Mouse (Mus musculus): ENCODE measurements at regions not wholly inside any gene's neighbourhood (a gene's known extent, or its start where the extent isn't known, plus 50 kb on each side); places are given as distances from the start of the nearest gene placed in this dataset.

DNA sequence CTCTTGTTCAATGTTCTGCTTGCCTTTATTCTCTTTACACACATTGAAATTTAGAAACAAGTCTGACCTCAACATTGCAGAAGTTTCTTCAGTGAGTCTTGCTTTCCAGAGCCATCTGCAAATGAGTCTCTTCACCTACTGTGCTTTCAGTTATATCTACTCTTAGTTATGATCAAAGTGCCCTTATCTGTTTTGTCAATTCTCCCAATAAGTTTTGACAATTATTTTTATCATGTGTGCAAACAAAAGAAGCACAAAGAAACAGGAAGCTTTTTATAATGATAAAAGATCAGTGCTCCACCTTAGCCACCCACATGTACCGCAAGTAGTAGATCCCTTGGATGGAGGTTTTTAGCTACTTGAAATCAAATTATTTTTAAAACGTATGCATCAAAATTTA is 1322.8 kb upstream of the Zeb2 start:
- TF ChIP-seq CTCF (IDR thresholded peaks at IDR 0.05; ENCODE audit: low read depth) (no peak), EP300 (IDR thresholded peaks at IDR 0.05; ENCODE audit: low read depth) (no peak)
- Histone ChIP-seq H3K27ac (ENCODE audit: low read depth) (no peak overlapping the region), H3K4me3 (ENCODE audit: low read depth, low read length) (no peak overlapping the region), H3K4me2 (ENCODE audit: low read depth, low read length) (no peak overlapping the region), H3K27me3 (ENCODE audit: control insufficient read depth, insufficient read depth, low read length) (no peaks in the 10 kb centered on the region), H3K4me1 (ENCODE audit: control insufficient read depth, insufficient read depth) (peaks cover 12% of the 10 kb centered on the region), H3K36me3 (replicated peaks; ENCODE audit: control insufficient read depth, insufficient read depth, low read length) (no peaks in the 10 kb centered on the region), H3K9me3 (replicated peaks; ENCODE audit: control insufficient read depth, low read length) (no peaks in the 10 kb centered on the region), H3K9ac (replicated peaks; ENCODE audit: low read depth, low read length) (no peak overlapping the region)
- DNase-seq (ENCODE audit: low spot score) (no peak), ATAC-seq (ENCODE audit: insufficient read depth, low read depth) (no peak)
- 82% methylated on average over 2 of the region's 2 CpGs for WGBS

DNA sequence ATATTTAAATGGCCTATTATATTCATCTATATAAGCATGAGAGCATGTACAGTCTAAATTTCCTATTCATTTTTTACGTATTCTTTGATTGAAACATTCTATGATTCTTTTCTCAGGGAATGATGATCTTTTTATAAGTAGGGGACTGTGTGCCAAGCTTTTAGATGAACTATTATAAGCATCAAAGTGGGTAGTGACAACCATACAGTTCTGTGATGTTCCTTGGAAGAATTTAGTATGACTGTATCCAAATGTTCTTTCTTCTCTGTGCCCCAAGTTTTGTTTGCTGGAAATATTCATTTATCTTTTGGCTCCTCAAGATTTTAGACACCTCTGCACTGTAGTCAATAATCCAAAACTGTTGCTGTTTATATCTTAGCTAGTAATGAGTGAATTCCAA is 1301.1 kb upstream of the Zeb2 start:
- Histone ChIP-seq H3K36me3 (replicated peaks; ENCODE audit: control insufficient read depth, insufficient read depth, low read length) (no peaks in the 10 kb centered on the region), H3K27ac (ENCODE audit: low read depth) (no peak overlapping the region), H3K9ac (replicated peaks; ENCODE audit: low read depth, low read length) (no peak overlapping the region), H3K4me1 (ENCODE audit: control insufficient read depth, insufficient read depth) (no peaks in the 10 kb centered on the region), H3K4me2 (ENCODE audit: low read depth, low read length) (no peak overlapping the region), H3K4me3 (ENCODE audit: low read depth, low read length) (no peak overlapping the region), H3K9me3 (replicated peaks; ENCODE audit: control insufficient read depth, low read length) (no peaks in the 10 kb centered on the region), H3K27me3 (ENCODE audit: control insufficient read depth, insufficient read depth, low read length) (no peaks in the 10 kb centered on the region)
- DNase-seq (ENCODE audit: low spot score) (no peak), ATAC-seq (ENCODE audit: insufficient read depth, low read depth) (no peak)
- no peak for TF ChIP-seq CTCF (IDR thresholded peaks at IDR 0.05; ENCODE audit: low read depth)
- whole genome bisulfite sequencing, result 89% methylated on average over 1 of the region's 1 CpGs

DNA sequence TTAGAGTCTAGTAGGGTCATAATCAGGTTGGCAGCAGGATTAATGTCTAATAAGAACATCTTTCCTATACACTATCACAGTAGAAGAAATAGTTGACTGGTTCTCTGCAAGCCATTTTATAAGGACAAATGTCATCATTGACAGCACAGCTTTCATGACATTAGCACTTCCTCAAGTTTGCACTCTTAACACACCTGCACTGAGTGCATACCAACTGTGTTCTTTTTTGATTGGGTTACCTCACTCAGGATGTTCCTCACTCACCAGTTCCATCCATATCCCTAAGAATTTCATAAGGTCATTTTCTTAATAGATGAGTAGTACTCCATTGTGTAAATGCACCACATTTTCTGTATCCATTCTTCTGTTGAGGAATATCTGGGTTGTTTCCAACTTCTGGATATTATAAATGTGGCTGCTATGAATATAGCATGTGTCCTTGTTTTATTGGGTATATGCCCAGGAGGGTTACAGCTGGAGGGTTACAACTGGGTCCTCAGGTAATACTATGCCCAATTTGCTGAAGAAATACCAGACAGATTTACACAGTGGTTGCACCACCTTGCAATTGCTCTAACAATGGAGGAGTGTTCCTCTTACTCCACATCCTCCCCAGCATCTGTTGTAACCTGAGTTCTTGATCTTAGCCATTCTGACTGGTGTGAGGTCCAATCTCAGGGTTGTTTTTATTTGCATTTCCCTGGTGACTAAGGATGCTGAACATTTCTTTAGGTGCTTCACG is 1285.3 kb upstream of the Zeb2 start:
- WGBS, result 47% methylated on average over 1 of the region's 1 CpGs
- Histone ChIP-seq H3K4me3 (ENCODE audit: low read depth, low read length) (no peak overlapping the region), H3K36me3 (replicated peaks; ENCODE audit: control insufficient read depth, insufficient read depth, low read length) (no peaks in the 10 kb centered on the region), H3K9ac (replicated peaks; ENCODE audit: low read depth, low read length) (no peak overlapping the region), H3K4me1 (ENCODE audit: control insufficient read depth, insufficient read depth) (no peaks in the 10 kb centered on the region), H3K9me3 (replicated peaks; ENCODE audit: control insufficient read depth, low read length) (no peaks in the 10 kb centered on the region), H3K27me3 (ENCODE audit: control insufficient read depth, insufficient read depth, low read length) (no peaks in the 10 kb centered on the region), H3K27ac (ENCODE audit: low read depth) (no peak overlapping the region), H3K4me2 (ENCODE audit: low read depth, low read length) (no peak overlapping the region)
- DNase-seq (ENCODE audit: low spot score), result no peak
- TF ChIP-seq CTCF (IDR thresholded peaks at IDR 0.05; ENCODE audit: low read depth), result no peak
- TF ChIP-seq EP300 (IDR thresholded peaks at IDR 0.05; ENCODE audit: low read depth), result no peak
- ATAC-seq (ENCODE audit: insufficient read depth, low read depth), result no peak

DNA sequence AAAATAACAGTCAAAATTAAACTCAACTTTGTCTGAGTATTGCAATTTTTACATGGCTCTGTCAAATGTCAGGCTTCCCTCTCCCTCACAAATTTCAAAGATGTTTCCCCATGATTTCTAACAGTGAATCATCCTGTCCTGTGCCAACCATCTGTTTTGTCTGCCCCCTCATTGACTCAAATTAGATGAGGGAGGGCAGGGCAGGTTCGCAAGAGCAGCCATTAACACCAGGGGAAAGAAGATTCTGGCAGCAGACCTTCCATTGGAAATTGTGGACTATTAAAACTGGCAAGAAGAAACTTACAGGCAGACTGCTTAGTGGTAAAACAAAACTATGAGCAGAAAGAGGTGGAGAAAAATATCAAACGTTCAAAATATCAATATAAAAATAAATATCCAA is 1277.0 kb upstream of the Zeb2 start:
- 68% methylated on average over 2 of the region's 2 CpGs for WGBS
- Histone ChIP-seq H3K4me1 (ENCODE audit: control insufficient read depth, insufficient read depth) (no peaks in the 10 kb centered on the region), H3K27me3 (ENCODE audit: control insufficient read depth, insufficient read depth, low read length) (no peaks in the 10 kb centered on the region), H3K9me3 (replicated peaks; ENCODE audit: control insufficient read depth, low read length) (no peaks in the 10 kb centered on the region), H3K27ac (ENCODE audit: low read depth) (no peak overlapping the region), H3K9ac (replicated peaks; ENCODE audit: low read depth, low read length) (no peak overlapping the region), H3K36me3 (replicated peaks; ENCODE audit: control insufficient read depth, insufficient read depth, low read length) (no peaks in the 10 kb centered on the region), H3K4me2 (ENCODE audit: low read depth, low read length) (no peak overlapping the region), H3K4me3 (ENCODE audit: low read depth, low read length) (no peak overlapping the region)
- no peak for ATAC-seq (ENCODE audit: insufficient read depth, low read depth)
- no peak for DNase-seq (ENCODE audit: low spot score)
- TF ChIP-seq EP300 (IDR thresholded peaks at IDR 0.05; ENCODE audit: low read depth) (no peak), CTCF (IDR thresholded peaks at IDR 0.05; ENCODE audit: low read depth) (no peak)

DNA sequence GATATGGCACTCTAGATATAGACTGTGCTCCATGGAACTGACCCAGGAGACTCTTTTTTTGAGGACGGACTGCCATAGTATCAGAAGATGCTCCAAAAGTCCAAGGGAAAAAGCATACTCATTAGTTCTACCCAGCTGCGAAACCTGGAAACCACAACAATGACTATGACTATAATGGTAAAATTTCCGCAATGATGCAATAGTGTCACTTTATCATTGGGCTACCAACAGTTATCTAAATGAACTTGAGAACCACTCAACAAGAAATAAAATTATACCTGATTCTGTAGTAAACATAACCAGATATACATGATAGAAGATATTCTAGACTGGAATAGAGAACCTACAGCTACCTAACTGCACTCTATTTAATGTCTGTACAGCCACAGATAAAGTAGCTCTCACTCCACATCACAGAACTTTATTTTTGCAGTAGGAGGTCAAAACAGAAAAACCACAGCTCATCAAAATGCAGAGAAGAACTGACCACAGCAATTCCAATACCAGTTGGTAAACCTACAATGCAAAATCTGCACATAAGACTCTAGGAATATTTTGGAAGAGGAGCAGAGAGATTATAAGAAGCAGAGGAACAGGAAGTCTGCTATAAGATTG is 1255.8 kb upstream of the Zeb2 start:
- H3K4me1 ChIP-seq (ENCODE audit: control insufficient read depth, insufficient read depth), result no peaks in the 10 kb centered on the region
- no peak for DNase-seq (ENCODE audit: low spot score)
- H3K36me3 ChIP-seq (replicated peaks; ENCODE audit: control insufficient read depth, insufficient read depth, low read length), result no peaks in the 10 kb centered on the region
- ATAC-seq (ENCODE audit: insufficient read depth, low read depth), result no peak
- H3K27ac ChIP-seq (ENCODE audit: low read depth), result no peak overlapping the region
- no peak overlapping the region for H3K9ac ChIP-seq (replicated peaks; ENCODE audit: low read depth, low read length)
- H3K27me3 ChIP-seq (ENCODE audit: control insufficient read depth, insufficient read depth, low read length), result no peaks in the 10 kb centered on the region
- no peak overlapping the region for H3K4me2 ChIP-seq (ENCODE audit: low read depth, low read length)
- H3K9me3 ChIP-seq (replicated peaks; ENCODE audit: control insufficient read depth, low read length), result no peaks in the 10 kb centered on the region
- TF ChIP-seq CTCF (IDR thresholded peaks at IDR 0.05; ENCODE audit: low read depth) (no peak), EP300 (IDR thresholded peaks at IDR 0.05; ENCODE audit: low read depth) (no peak)
- 91% methylated on average over 3 of the region's 3 CpGs for WGBS
- no peak overlapping the region for H3K4me3 ChIP-seq (ENCODE audit: low read depth, low read length)

DNA sequence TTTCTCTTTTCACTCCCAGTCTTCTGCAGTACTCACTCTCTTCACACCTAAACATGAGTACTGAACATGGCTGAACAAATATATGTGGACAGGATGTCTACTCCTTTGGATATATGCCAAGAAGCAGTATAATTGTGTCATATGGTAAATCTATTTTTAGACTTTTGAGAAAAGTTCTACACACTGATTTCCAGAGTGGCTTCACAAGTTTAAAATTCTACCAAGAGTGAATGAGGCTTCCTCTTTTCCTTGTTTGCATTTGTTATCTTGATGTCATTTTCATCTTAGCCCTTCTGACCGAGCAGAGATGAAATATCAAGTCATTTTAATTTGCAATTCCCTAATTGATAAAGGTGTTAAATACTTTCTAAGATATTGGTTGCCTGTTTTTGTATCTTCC is 1254.6 kb upstream of the Zeb2 start:
- Histone ChIP-seq H3K27me3 (ENCODE audit: control insufficient read depth, insufficient read depth, low read length) (no peaks in the 10 kb centered on the region), H3K36me3 (replicated peaks; ENCODE audit: control insufficient read depth, insufficient read depth, low read length) (no peaks in the 10 kb centered on the region), H3K4me3 (ENCODE audit: low read depth, low read length) (no peak overlapping the region), H3K9ac (replicated peaks; ENCODE audit: low read depth, low read length) (no peak overlapping the region), H3K27ac (ENCODE audit: low read depth) (no peak overlapping the region), H3K9me3 (replicated peaks; ENCODE audit: control insufficient read depth, low read length) (no peaks in the 10 kb centered on the region), H3K4me1 (ENCODE audit: control insufficient read depth, insufficient read depth) (no peaks in the 10 kb centered on the region), H3K4me2 (ENCODE audit: low read depth, low read length) (no peak overlapping the region)
- TF ChIP-seq EP300 (IDR thresholded peaks at IDR 0.05; ENCODE audit: low read depth) (no peak), CTCF (IDR thresholded peaks at IDR 0.05; ENCODE audit: low read depth) (no peak)
- DNase-seq (ENCODE audit: low spot score) (no peak), ATAC-seq (ENCODE audit: insufficient read depth, low read depth) (no peak)
- 52% methylated on average over 1 of the region's 1 CpGs for WGBS
